Mouse (Mus musculus): ENCODE results near the gene Gimap8. TPM values are rescaled to one million over a fixed set of nuclear protein-coding genes. Genes with fewer than 3 reads are reported as not detected.
"Not testable (repeated sequence)": the region's sequence is repeated elsewhere in the genome, so short reads cannot be mapped to it uniquely, and the experiment has no call there.

The Gimap8 gene
- polyA plus RNA-seq, 1 experiment from 2014 or later, result 1.8 TPM

DNA sequence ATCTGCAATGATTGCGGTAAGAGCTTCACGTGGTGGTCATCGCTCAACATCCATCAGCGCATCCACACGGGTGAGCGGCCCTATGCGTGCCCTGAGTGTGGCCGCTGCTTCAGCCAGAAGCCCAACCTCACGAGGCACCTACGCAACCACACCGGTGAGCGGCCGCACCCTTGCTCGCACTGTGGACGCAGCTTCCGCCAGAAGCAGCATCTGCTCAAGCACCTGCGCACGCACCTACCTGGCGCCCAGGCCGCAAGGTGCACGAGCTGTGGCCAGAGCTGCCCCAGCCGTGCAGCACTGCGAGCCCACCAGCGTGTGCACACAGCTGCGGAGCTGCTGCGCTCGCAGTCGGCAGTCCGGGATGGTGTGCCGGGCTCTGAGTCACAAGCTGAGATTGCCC lies 27.0 kb upstream of the Gimap8 start:
- H3K4me1 ChIP-seq (ENCODE audit: control insufficient read depth, insufficient read depth, low read length), result no peaks in the 10 kb centered on the region
- H3K4me2 ChIP-seq (ENCODE audit: low read depth, low read length), result no peak overlapping the region
- no peak overlapping the region for H3K4me3 ChIP-seq (replicated peaks; ENCODE audit: low read length)
- no peak overlapping the region for H3K27ac ChIP-seq (ENCODE audit: low read length)
- no peaks in the 10 kb centered on the region for H3K9me3 ChIP-seq (replicated peaks; ENCODE audit: control insufficient read depth, low read length)
- no peaks in the 10 kb centered on the region for H3K27me3 ChIP-seq (ENCODE audit: control insufficient read depth, insufficient read depth, low read length)
- no peak overlapping the region for H3K9ac ChIP-seq (ENCODE audit: low read length)
- H3K36me3 ChIP-seq (ENCODE audit: control insufficient read depth, insufficient read depth, low read length), result peaks cover 10% of the 10 kb centered on the region
- 92% methylated on average over 30 of the region's 30 CpGs for WGBS
- no peak for ATAC-seq (ENCODE audit: insufficient read depth, low FRiP score)

DNA sequence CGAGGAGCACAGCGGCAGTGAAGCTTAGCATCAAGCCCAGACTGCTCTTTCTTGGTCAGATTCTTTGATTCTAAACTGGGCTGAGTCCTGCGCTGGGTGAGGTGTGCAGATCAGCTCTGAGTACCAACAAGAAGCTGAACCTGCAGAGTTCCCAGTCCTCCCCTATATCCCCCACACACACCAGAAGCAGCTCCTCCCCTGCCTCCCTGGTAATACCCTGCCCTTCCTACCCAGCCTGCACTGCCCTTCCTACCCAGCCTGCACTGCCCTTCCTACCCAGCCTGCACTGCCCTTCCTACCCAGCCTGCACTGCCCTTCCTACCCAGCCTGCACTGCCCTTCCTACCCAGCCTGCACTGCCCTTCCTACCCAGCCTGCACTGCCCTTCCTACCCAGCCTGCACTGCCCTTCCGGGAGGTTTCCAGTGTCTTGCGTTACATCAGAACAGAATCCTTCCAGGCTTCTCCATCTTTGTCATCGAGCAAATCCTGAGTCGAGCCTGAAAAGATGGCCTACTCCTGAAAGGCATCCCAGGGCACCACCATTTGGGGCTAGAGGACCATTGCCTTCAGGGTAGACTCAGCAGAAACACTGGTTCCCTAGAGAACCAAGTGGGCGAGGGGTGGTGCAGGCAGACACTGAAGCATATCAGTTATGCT lies 24.7 kb upstream of the Gimap8 start:
- not testable (repeated sequence) for H3K4me3 ChIP-seq (replicated peaks; ENCODE audit: low read length); H3K9me3 ChIP-seq (replicated peaks; ENCODE audit: control insufficient read depth, low read length); H3K27ac ChIP-seq (ENCODE audit: low read length); H3K9ac ChIP-seq (ENCODE audit: low read length); H3K4me2 ChIP-seq (ENCODE audit: low read depth, low read length); ATAC-seq (ENCODE audit: insufficient read depth, low FRiP score); H3K4me1 ChIP-seq (ENCODE audit: control insufficient read depth, insufficient read depth, low read length)
- peaks cover 10% of the 10 kb centered on the region for H3K36me3 ChIP-seq (ENCODE audit: control insufficient read depth, insufficient read depth, low read length)
- WGBS, result 83% methylated on average over 8 of the region's 8 CpGs
- peaks cover 17% of the 10 kb centered on the region; the same call in 1 of the 2 replicates for H3K27me3 ChIP-seq (ENCODE audit: control insufficient read depth, insufficient read depth, low read length)

DNA sequence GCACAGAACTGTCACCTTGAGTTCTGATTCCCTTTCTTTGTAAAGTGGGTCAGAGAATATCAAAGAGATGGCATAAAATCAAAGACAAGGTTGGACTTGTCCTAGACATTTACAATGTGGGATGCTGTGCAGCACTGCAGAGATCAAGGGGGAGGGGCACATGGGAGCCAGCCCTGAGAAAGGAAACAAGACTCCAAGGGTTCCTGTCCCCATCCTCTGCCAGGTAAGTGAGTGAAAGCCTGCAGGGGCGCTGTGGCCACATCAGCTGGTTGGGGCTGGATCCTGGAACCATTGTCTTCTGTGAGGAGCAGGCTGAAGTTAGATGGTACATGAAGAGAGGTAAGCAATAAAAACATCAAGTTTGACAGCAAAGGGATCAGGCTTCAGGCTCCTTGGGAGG lies 23.6 kb upstream of the Gimap8 start:
- Histone ChIP-seq H3K27ac (ENCODE audit: low read length) (no peak overlapping the region), H3K9me3 (replicated peaks; ENCODE audit: control insufficient read depth, low read length) (no peaks in the 10 kb centered on the region), H3K4me2 (ENCODE audit: low read depth, low read length) (no peak overlapping the region), H3K9ac (ENCODE audit: low read length) (no peak overlapping the region), H3K4me3 (replicated peaks; ENCODE audit: low read length) (no peak overlapping the region), H3K36me3 (ENCODE audit: control insufficient read depth, insufficient read depth, low read length) (peaks cover 10% of the 10 kb centered on the region), H3K4me1 (ENCODE audit: control insufficient read depth, insufficient read depth, low read length) (0 out of 2 replicates have a peak, but pooled peaks cover 3% of the 10 kb centered on the region), H3K27me3 (ENCODE audit: control insufficient read depth, insufficient read depth, low read length) (peaks cover 27% of the 10 kb centered on the region)
- 32% methylated on average over 1 of the region's 1 CpGs for WGBS
- no peak for ATAC-seq (ENCODE audit: insufficient read depth, low FRiP score)

DNA sequence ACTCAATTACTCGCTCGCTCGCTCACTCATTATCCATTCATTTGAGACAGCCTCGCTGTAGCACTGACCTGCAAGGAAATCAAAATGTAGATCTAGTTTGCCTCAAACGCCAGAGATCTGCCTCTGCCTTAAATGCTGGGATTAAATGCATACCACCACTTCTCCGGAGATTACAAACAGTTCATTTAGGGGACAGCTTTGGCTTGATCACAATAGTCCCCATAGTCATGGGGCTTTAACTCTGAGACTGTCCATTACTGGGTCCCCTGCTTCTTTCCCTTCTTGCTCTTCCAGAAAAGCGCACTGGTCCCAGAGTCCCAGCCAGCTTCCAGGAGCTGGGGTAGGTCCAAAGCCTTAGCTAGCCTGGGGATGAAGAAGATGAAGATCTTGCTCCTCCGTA lies 20.6 kb upstream of the Gimap8 start, which contains the start of gene AI854703:
Gene AI854703, plus strand, starts transcription at position 301 of the 400 bp plus-strand sequence.
- no peak for ATAC-seq (ENCODE audit: insufficient read depth, low FRiP score)
- H3K27ac ChIP-seq (ENCODE audit: low read length), result no peak within 1 kb of the TSS
- H3K9ac ChIP-seq (ENCODE audit: low read length), result peak within 1 kb of the TSS; percentile 64
- peak within 1 kb of the TSS; percentile 96 for H3K4me2 ChIP-seq (ENCODE audit: low read depth, low read length)
- peaks cover 11% of the 10 kb centered on the region for H3K4me1 ChIP-seq (ENCODE audit: control insufficient read depth, insufficient read depth, low read length)
- H3K4me3 ChIP-seq (replicated peaks; ENCODE audit: low read length), result peak within 1 kb of the TSS; percentile 51
- H3K27me3 ChIP-seq (ENCODE audit: control insufficient read depth, insufficient read depth, low read length), result peaks cover 40% of the 10 kb centered on the region
- H3K9me3 ChIP-seq (replicated peaks; ENCODE audit: control insufficient read depth, low read length), result no peaks in the 10 kb centered on the region
- H3K36me3 ChIP-seq (ENCODE audit: control insufficient read depth, insufficient read depth, low read length), result no peaks in the 10 kb centered on the region
- WGBS, result 37% methylated on average over 8 of the region's 8 CpGs

DNA sequence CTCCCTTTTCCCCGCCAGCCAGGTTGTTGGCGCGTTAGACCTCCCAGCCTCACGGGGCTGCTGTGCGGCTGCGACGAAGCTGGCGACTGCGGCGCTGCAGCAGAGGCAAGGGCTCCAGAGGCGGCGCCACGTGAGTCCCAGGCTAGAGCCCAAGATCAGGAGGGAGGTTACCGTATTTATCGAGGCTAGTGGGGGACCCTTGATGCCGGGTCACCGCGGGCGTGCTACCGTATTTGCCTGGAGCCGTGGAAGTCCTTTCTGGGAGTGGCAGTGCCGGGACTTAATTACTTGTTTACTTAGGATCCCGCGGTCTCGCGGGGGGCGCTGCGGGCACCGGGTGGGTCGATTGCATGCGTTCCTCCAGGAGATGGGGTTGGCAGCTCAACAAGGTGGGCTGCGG lies 20.1 kb upstream of the Gimap8 start:
- Histone ChIP-seq H3K4me2 (ENCODE audit: low read depth, low read length) (peak overlapping the region; percentile 96), H3K4me1 (ENCODE audit: control insufficient read depth, insufficient read depth, low read length) (peaks cover 11% of the 10 kb centered on the region), H3K9ac (ENCODE audit: low read length) (peak overlapping the region; percentile 64), H3K36me3 (ENCODE audit: control insufficient read depth, insufficient read depth, low read length) (no peaks in the 10 kb centered on the region), H3K27ac (ENCODE audit: low read length) (no peak overlapping the region), H3K27me3 (ENCODE audit: control insufficient read depth, insufficient read depth, low read length) (peaks cover 40% of the 10 kb centered on the region), H3K9me3 (replicated peaks; ENCODE audit: control insufficient read depth, low read length) (no peaks in the 10 kb centered on the region), H3K4me3 (replicated peaks; ENCODE audit: low read length) (peak overlapping the region; percentile 51)
- whole genome bisulfite sequencing, result under 1% methylated on average over 32 of the region's 32 CpGs
- no peak for ATAC-seq (ENCODE audit: insufficient read depth, low FRiP score)

DNA sequence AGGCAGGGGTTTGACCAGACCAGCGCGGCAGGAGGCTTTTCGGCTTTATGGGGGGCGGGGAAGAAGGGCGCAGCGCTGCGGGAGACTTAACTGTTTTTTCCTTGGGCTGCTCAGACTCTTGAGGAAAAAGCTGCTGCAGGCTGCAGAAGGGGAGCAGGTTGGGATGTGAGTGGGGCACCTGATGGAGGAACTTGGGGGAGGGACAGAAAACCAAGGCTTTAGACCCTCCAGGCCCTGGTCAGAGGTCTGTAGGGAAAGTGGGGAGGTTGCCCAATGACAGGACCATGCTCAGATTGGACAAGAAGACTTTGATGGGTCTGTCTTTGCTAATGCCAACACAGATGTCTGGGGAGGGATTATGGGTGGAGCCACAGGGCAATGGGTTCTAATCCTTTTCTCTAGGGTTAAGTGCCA lies 19.5 kb upstream of the Gimap8 start:
- no peak for ATAC-seq (ENCODE audit: insufficient read depth, low FRiP score)
- Histone ChIP-seq H3K27ac (ENCODE audit: low read length) (no peak overlapping the region), H3K4me3 (replicated peaks; ENCODE audit: low read length) (peak overlapping the region; percentile 51), H3K9ac (ENCODE audit: low read length) (peak overlapping the region; percentile 64), H3K27me3 (ENCODE audit: control insufficient read depth, insufficient read depth, low read length) (peaks cover 40% of the 10 kb centered on the region), H3K36me3 (ENCODE audit: control insufficient read depth, insufficient read depth, low read length) (no peaks in the 10 kb centered on the region), H3K4me2 (ENCODE audit: low read depth, low read length) (peak overlapping the region; percentile 96), H3K4me1 (ENCODE audit: control insufficient read depth, insufficient read depth, low read length) (peaks cover 11% of the 10 kb centered on the region), H3K9me3 (replicated peaks; ENCODE audit: control insufficient read depth, low read length) (no peaks in the 10 kb centered on the region)
- 4% methylated on average over 7 of the region's 7 CpGs for WGBS

DNA sequence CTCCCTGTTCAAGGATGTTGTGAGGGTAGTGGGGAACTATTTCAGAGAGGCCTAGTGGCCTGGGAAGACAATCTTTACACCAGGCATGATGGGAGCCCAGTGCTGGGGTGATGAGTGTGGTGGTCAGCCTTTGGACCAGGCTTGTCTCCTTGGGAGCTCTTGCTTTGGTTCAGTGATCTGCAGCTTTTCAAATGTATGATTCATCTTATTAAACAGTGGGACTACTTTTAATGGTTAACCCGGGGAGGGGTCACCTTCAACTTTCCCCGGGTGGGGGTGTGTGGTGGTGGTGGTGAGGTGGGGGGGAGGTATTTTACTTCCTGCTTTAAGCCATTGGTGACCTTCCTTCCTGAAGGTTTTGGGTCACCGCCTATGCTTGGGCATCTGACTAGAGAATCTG lies 18.7 kb upstream of the Gimap8 start:
- 73% methylated on average over 3 of the region's 3 CpGs for WGBS
- Histone ChIP-seq H3K9me3 (replicated peaks; ENCODE audit: control insufficient read depth, low read length) (no peaks in the 10 kb centered on the region), H3K36me3 (ENCODE audit: control insufficient read depth, insufficient read depth, low read length) (no peaks in the 10 kb centered on the region), H3K27ac (ENCODE audit: low read length) (no peak overlapping the region), H3K4me2 (ENCODE audit: low read depth, low read length) (no peak overlapping the region), H3K4me1 (ENCODE audit: control insufficient read depth, insufficient read depth, low read length) (peaks cover 11% of the 10 kb centered on the region), H3K4me3 (replicated peaks; ENCODE audit: low read length) (no peak overlapping the region), H3K9ac (ENCODE audit: low read length) (no peak overlapping the region), H3K27me3 (ENCODE audit: control insufficient read depth, insufficient read depth, low read length) (peaks cover 40% of the 10 kb centered on the region)
- no peak for ATAC-seq (ENCODE audit: insufficient read depth, low FRiP score)

DNA sequence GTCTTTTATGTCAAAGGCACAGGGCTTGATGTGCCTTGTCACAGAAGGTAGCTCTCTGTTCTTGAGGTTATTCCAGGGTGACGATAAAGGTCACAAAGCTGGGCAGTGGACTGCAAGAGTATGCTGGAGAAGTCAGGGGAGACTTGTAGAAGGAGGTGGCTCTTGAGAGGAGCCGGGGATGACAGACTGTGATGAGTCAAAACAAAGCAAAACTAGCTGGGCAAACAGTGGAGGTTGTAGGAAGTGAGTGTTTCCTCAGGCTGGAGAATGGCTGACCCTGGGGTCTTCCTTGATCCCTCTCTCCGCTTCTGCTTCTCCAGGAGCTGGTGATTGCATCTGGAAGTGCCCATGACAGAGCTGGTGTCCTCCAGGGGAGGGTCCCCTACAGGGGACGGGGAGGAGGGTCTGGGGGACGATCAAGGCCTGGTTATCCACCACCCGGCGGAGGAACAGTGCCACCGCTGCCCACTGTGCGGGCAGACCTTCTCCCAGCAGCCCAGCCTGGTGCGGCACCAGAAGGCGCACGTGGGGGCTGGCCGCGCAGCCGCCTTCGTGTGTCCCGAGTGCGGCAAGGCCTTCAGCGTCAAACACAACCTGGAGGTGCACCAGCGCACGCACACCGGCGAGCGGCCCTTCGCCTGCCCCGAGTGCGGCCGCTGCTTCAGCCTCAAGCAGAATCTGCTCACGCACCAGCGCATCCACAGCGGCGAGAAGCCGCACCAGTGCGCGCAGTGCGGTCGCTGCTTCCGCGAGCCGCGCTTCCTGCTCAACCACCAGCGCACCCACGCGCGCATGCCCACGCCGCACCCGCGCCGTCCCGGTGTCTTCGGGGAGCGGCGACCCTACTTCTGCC lies 18.0 kb upstream of the Gimap8 start:
- H3K9me3 ChIP-seq (replicated peaks; ENCODE audit: control insufficient read depth, low read length), result no peaks in the 10 kb centered on the region
- peaks cover 40% of the 10 kb centered on the region for H3K27me3 ChIP-seq (ENCODE audit: control insufficient read depth, insufficient read depth, low read length)
- 5% methylated on average over 54 of the region's 54 CpGs for WGBS
- peak overlapping the region; percentile 45 for H3K4me3 ChIP-seq (replicated peaks; ENCODE audit: low read length)
- H3K27ac ChIP-seq (ENCODE audit: low read length), result no peak overlapping the region
- peak overlapping the region; percentile 85 for H3K4me2 ChIP-seq (ENCODE audit: low read depth, low read length)
- 0 out of 2 replicates have a peak, but pooled peaks have one; percentile 34 for ATAC-seq (ENCODE audit: insufficient read depth, low FRiP score)
- H3K9ac ChIP-seq (ENCODE audit: low read length), result peak overlapping the region; percentile 70
- no peaks in the 10 kb centered on the region for H3K36me3 ChIP-seq (ENCODE audit: control insufficient read depth, insufficient read depth, low read length)
- H3K4me1 ChIP-seq (ENCODE audit: control insufficient read depth, insufficient read depth, low read length), result peaks cover 11% of the 10 kb centered on the region

DNA sequence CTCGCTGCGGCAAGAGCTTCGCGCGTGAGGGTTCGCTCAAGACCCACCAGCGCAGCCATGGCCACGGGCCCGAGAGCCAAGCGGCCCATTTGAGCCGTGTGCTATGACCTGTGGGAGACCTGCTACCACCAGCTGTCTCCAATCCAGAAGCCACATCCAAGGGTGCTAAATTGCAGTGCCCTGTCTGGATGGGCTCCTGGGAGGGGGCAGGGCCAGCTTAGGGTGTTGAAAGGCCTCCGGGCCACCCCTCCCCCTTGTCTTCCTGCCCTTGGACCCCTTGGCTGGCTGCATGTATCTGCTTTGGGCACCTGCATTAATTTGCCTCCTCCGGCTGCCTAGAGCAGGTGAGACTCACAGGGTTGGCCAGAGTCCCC lies 17.4 kb upstream of the Gimap8 start:
- Histone ChIP-seq H3K36me3 (ENCODE audit: control insufficient read depth, insufficient read depth, low read length) (no peaks in the 10 kb centered on the region), H3K9ac (ENCODE audit: low read length) (peak overlapping the region; percentile 70), H3K4me1 (ENCODE audit: control insufficient read depth, insufficient read depth, low read length) (peaks cover 11% of the 10 kb centered on the region), H3K4me2 (ENCODE audit: low read depth, low read length) (peak overlapping the region; percentile 85), H3K27ac (ENCODE audit: low read length) (no peak overlapping the region), H3K27me3 (ENCODE audit: control insufficient read depth, insufficient read depth, low read length) (peaks cover 40% of the 10 kb centered on the region), H3K4me3 (replicated peaks; ENCODE audit: low read length) (peak overlapping the region; percentile 45), H3K9me3 (replicated peaks; ENCODE audit: control insufficient read depth, low read length) (no peaks in the 10 kb centered on the region)
- 11% methylated on average over 13 of the region's 13 CpGs for WGBS
- ATAC-seq (ENCODE audit: insufficient read depth, low FRiP score), result no peak

Data from stomach, embryonic 16.5 days (tissue).